Mouse (Mus musculus) cerebellum, adult 11-12 months (tissue): ENCODE measurements at regions not wholly inside any gene's neighbourhood (a gene's known extent, or its start where the extent isn't known, plus 50 kb on each side); places are given as distances from the start of the nearest gene placed in this dataset.
A peak's percentile ranks its signal among the peaks of the same experiment; 100 is the strongest.

ENCODE experiments used
- DNase-seq: peaks from one replicate; pipeline ENCODE4 v3.0.0; 2022

DNA sequence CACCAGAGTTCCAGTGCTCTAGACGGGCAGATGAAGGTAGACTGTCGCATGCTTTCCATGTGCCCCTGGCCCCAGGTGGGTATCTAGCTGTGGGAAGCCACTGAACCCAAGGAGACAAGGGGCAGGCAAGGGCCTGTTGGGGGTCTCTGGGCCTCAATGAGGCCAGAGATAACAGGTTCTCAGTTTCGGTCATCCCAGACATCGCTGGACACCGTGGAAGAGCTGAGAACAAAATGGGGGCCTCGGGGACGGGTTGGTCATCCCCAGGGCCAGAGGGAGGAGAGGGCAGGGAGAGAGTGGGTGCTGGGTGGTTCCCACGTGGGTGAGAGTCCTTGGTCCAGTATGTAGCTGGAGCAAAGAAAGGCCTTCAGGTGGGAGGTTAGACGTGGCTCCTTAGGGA lies 307.2 kb downstream of the Zfp804a start:
- DNase-seq, result no peak

DNA sequence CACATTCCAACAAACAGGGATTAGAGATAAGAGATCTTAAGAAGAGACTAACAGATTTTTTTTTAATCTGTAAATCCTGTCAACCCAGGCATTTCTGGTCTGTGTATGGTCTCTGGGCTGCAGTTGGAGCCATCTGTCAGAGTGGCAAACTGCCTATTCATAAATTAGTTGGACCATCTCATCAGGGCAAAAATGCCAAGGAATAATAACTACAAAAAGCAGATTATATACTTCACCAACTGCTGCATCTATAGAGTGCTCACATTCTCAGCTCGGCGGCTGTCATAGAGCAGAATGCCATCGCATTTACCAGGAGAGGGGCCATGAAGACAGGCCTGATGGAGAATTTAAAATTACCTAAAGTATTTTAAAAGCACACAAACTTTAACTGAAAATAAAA lies 320.1 kb downstream of the Zfp804a start:
- peak; percentile 11 for DNase-seq

DNA sequence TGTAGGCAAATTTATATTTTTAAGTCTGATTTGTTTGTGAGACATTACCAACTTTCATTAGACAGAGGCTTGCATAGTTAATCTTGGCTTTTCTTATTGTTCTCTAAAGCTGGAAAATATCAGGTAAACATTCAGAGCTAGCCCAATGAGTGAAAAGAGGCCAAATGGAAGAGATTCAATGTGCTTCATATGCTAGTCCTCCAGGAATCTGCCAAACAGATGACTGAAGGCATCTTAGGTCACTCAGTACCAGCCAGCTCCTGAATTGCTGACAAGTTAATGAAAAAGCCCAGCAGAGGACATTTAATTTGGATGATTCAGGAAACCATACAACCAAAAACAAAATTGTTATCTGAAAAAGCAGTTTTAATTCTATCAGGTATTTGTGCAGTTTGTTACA lies 325.5 kb downstream of the Zfp804a start:
- no peak for DNase-seq

DNA sequence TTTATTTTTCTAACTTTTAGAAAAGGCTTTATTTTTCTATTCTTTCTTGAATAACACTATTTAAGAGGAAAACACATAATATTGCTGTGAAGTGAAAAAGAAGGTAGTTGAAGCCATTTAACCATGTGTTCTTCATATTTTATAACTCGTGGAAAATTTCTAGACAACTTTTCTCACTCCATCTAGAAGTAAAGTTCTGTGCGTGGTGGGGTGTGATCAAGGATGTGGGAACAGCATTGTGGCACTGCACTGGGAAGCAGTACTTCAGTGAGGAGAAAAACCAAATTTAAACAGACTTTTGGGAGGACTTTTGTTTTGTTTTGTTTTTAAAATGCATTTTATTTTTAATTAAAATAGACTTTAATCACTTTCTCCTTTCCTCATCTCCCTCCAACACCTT lies 332.1 kb downstream of the Zfp804a start:
- no peak for DNase-seq

DNA sequence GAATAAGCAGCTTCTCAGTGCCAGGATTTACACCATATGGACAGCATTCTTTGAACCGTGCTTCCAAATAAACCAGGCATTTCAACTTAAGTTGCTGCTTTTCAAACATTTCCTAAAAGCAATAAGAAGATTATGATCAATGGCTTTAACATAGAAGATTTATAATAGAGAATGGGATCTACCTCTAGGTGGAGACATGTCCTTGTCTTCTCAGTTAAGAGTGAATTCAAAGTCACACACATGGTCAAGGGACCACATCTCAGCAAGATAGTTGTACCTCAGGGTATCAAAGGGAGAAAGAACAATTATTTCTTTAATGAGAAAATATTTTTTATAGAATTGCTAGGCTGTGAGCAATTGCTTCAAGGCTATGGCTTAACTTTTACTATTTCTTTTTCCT lies 334.7 kb downstream of the Zfp804a start:
- no peak for DNase-seq

DNA sequence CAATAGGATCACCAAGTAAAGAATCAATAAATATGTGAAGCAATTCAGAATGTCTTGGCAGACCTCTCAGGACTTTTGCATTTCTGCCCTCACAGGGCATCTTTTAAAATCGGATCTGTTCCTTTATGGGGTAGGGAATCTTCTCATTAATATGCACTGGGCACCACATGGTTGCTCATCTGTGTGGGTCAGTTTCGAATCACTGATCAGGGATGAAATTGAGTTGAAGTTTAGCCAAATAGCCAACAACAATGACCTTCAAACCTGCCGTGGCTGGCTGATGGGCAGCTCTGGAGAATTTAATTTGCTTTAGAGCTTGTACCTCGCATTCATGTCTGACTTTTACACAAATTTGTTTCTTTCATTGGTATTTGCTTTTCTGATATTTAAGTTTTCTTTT lies 342.4 kb downstream of the Zfp804a start:
- no peak for DNase-seq

DNA sequence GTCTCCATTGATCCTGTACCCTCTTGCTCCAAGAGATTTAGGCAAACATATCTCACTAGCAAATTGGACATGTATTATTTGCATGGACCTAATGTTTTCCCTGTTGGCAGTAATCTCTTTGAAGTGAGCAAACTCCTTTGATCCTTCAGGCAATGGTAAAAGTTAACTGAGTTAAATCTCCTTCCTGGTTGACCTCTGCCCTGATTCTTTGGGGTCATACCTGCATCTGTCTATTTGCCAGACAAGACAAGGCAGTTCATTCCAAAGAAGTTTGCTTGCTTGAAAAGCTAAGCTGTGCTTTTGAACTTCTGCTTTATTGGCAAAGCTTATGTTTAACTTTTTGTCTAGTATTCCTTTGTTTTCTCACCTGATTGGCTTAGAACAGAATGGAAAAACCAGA lies 392.7 kb downstream of the Zfp804a start:
- DNase-seq, result no peak

DNA sequence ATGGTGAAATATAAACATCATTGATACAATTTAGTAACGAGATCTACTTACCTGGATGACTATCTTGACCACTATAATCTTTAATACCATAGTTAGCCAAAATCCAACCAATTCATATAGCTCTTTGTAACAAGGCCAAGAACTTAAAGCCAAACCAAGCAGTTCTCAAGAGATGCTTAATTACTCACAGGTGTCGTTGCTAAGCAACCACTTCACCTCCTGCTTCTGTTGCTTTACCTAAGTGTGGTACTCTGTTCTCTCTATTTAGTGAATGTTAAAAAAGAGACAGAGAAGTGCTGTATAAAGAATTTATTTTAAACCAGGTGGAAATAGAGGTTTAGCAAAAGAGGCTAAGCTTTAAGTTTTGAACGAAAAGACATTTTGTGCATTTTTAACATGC lies 402.7 kb downstream of the Zfp804a start:
- no peak for DNase-seq
